Mouse (Mus musculus) neural tube, embryonic 10.5 days (tissue): ENCODE measurements around the gene Defa17.
"Not testable (repeated sequence)": the region's sequence is repeated elsewhere in the genome, so short reads cannot be mapped to it uniquely, and the experiment has no call there.

ENCODE experiments used
- DNase-seq: peaks from one replicate; pipeline ENCODE4 v3.0.0-alpha.2; 2017; ENCODE audit warnings: low spot score; ENCODE audit errors: extremely low spot score

Defa17 gene

GRCm38 (mm10) chr8:21655480-21655879 is at the start of gene Defa17:
Gene Defa17, plus strand, starts transcription at chr8:21655780.
- not testable (repeated sequence) for DNase-seq

GRCm38 (mm10) chr8:21617883-21618282 is 37.7 kb upstream of the Defa17 start, which contains the start of gene Defa26:
Gene Defa26, plus strand, starts transcription at chr8:21618183.
- not testable (repeated sequence) for DNase-seq

GRCm38 (mm10) chr8:21665497-21665896 is 9.9 kb downstream of the Defa17 start, which contains the start of gene Defa34:
Gene Defa34, plus strand, starts transcription at chr8:21665797.
- not testable (repeated sequence) for DNase-seq

- DNase-seq, result not testable (repeated sequence)
These were observed 48.0 kb downstream of the Defa17 start, which contains the start of gene AY761184 for GRCm38 (mm10) chr8:21703545-21703944. Gene AY761184, minus strand, starts transcription at chr8:21703645.
